In genomic region chr3:95013699-95014427, GRCm38 (mm10) we compare ENCODE assay signal across 8 mouse cellular contexts. TPM values are rescaled to one million over a fixed set of nuclear protein-coding genes. Genes with fewer than 3 reads are reported as not detected.
DNase-seq lines count a peak whose midpoint lies in the region; ATAC-seq lines count a peak whose summit lies in the region.

No protein-coding gene starts in this region.

- peaks cover 16% of the 10 kb centered on the region for H3K36me3 ChIP-seq in lung, embryonic 16.5 days (ENCODE audit: control insufficient read depth, insufficient read depth, low read length)
- peaks cover 37% of the 10 kb centered on the region for H3K36me3 ChIP-seq in heart, embryonic 15.5 days
- H3K36me3 ChIP-seq in limb, embryonic 15.5 days: peaks cover 37% of the 10 kb centered on the region
- H3K36me3 ChIP-seq in stomach, embryonic 14.5 days (ENCODE audit: control insufficient read depth, insufficient read depth, low read length): peaks cover 33% of the 10 kb centered on the region

- peak overlapping the region; percentile 90 for H3K4me2 ChIP-seq in lung, embryonic 16.5 days (ENCODE audit: low read depth, low read length)
- peak overlapping the region; percentile 87 for H3K4me2 ChIP-seq in heart, embryonic 15.5 days
- H3K4me2 ChIP-seq in limb, embryonic 15.5 days: peak overlapping the region; percentile 81
- H3K4me2 ChIP-seq in stomach, embryonic 14.5 days (replicated peaks; ENCODE audit: low read depth, low read length): peak overlapping the region; percentile 94

- no peak for ATAC-seq in lung, embryonic 16.5 days (ENCODE audit: low read depth)
- no peak for ATAC-seq in heart, embryonic 15.5 days (replicated peaks; ENCODE audit: insufficient number of reproducible peaks, insufficient read depth, low FRiP score, low read depth)
- ATAC-seq in limb, embryonic 15.5 days (ENCODE audit: insufficient number of reproducible peaks, low FRiP score, low TSS enrichment, low read depth): no peak
- no peak for ATAC-seq in stomach, embryonic 14.5 days (ENCODE audit: insufficient number of reproducible peaks, insufficient read depth, low FRiP score, low read depth)

- peak overlapping the region; percentile 70 for H3K9ac ChIP-seq in lung, embryonic 16.5 days (ENCODE audit: low read length)
- peak overlapping the region; percentile 80 for H3K9ac ChIP-seq in heart, embryonic 15.5 days
- H3K9ac ChIP-seq in limb, embryonic 15.5 days: peak overlapping the region; percentile 77
- peak overlapping the region; percentile 59 for H3K9ac ChIP-seq in stomach, embryonic 14.5 days (replicated peaks; ENCODE audit: low read depth, low read length)

- DNase-seq in lung, postnatal 10 days: no peak
- peak; percentile 69 to 75 for DNase-seq in cerebellum, adult 18-20 months
- DNase-seq in adrenal gland, adult 8-10 months: no peak
- DNase-seq in adrenal gland, postnatal 36 days: no peak

- H3K27ac ChIP-seq in lung, embryonic 16.5 days (ENCODE audit: low read length): peak overlapping the region; percentile 43; the same call in 1 of the 2 replicates
- peak overlapping the region; percentile 90 for H3K27ac ChIP-seq in heart, embryonic 15.5 days
- H3K27ac ChIP-seq in limb, embryonic 15.5 days: peak overlapping the region; percentile 99
- peak overlapping the region; percentile 82; the same call in 1 of the 2 replicates for H3K27ac ChIP-seq in stomach, embryonic 14.5 days (ENCODE audit: low read length)

- 14% methylated on average over 13 of the region's 13 CpGs for WGBS in lung, embryonic 16.5 days
- WGBS in heart, embryonic 15.5 days: 17% methylated on average over 13 of the region's 13 CpGs
- 13% methylated on average over 13 of the region's 13 CpGs for WGBS in limb, embryonic 15.5 days
- WGBS in stomach, embryonic 14.5 days: 11% methylated on average over 13 of the region's 13 CpGs

- H3K9me3 ChIP-seq in lung, embryonic 16.5 days (ENCODE audit: control insufficient read depth, low read length): no peaks in the 10 kb centered on the region
- H3K9me3 ChIP-seq in heart, embryonic 15.5 days (replicated peaks): no peaks in the 10 kb centered on the region
- no peaks in the 10 kb centered on the region for H3K9me3 ChIP-seq in limb, embryonic 15.5 days
- H3K9me3 ChIP-seq in stomach, embryonic 14.5 days (ENCODE audit: control insufficient read depth, low read depth, low read length): no peaks in the 10 kb centered on the region

- H3K4me1 ChIP-seq in lung, embryonic 16.5 days (replicated peaks; ENCODE audit: control insufficient read depth, insufficient read depth, low read length): peaks cover 16% of the 10 kb centered on the region
- peaks cover 23% of the 10 kb centered on the region for H3K4me1 ChIP-seq in heart, embryonic 15.5 days (replicated peaks)
- H3K4me1 ChIP-seq in limb, embryonic 15.5 days: peaks cover 22% of the 10 kb centered on the region
- peaks cover 17% of the 10 kb centered on the region for H3K4me1 ChIP-seq in stomach, embryonic 14.5 days (ENCODE audit: control insufficient read depth, insufficient read depth, low read length)

- peak overlapping the region; percentile 72 for H3K4me3 ChIP-seq in lung, embryonic 16.5 days (ENCODE audit: low read length)
- H3K4me3 ChIP-seq in heart, embryonic 15.5 days: peak overlapping the region; percentile 95
- H3K4me3 ChIP-seq in limb, embryonic 15.5 days: peak overlapping the region; percentile 91
- H3K4me3 ChIP-seq in stomach, embryonic 14.5 days (ENCODE audit: low read depth, low read length): peak overlapping the region; percentile 82

- no peaks in the 10 kb centered on the region for H3K27me3 ChIP-seq in lung, embryonic 16.5 days (ENCODE audit: control insufficient read depth, insufficient read depth, low read depth, low read length)
- H3K27me3 ChIP-seq in heart, embryonic 15.5 days: no peaks in the 10 kb centered on the region
- H3K27me3 ChIP-seq in limb, embryonic 15.5 days: no peaks in the 10 kb centered on the region
- no peaks in the 10 kb centered on the region for H3K27me3 ChIP-seq in stomach, embryonic 14.5 days (ENCODE audit: control insufficient read depth, insufficient read depth, low read length)

RNA-seq across cellular contexts. Expression of gene Zfp687, which starts 1.4 kb away (rescaled TPM):
- polyA plus RNA-seq in lung, embryonic 16.5 days (2015; fragmentation: Nextera tagmentation; extraction: Ambion mirVana): 23.3 and 23.6 TPM in 2 replicates
- 12.3 and 18.3 TPM in 2 replicates for polyA plus RNA-seq in heart, embryonic 15.5 days (2015; fragmentation: Nextera tagmentation; extraction: Ambion mirVana)
- polyA plus RNA-seq in limb, embryonic 15.5 days (2015; fragmentation: Nextera tagmentation; extraction: Ambion mirVana): 16.8 and 20.2 TPM in 2 replicates
- polyA plus RNA-seq in stomach, embryonic 14.5 days (2014; fragmentation: Nextera tagmentation; extraction: Ambion mirVana): 30.3 and 34.9 TPM in 2 replicates
- 10 to 100 TPM; 33.8 to 57.6 (median 46.8) TPM for total RNA-seq in adrenal gland, adult 8-10 months (2022)
- 10 to 100 TPM; 23.1 to 37.7 TPM for total RNA-seq in adrenal gland, postnatal 36 days (2021)

RNA-seq across cellular contexts. Expression of gene Psmd4, which starts 28.6 kb away (rescaled TPM):
- polyA plus RNA-seq in lung, embryonic 16.5 days (2015; fragmentation: Nextera tagmentation; extraction: Ambion mirVana): 223 and 224 TPM in 2 replicates
- polyA plus RNA-seq in heart, embryonic 15.5 days (2015; fragmentation: Nextera tagmentation; extraction: Ambion mirVana): 168 and 198 TPM in 2 replicates
- 253 and 271 TPM in 2 replicates for polyA plus RNA-seq in limb, embryonic 15.5 days (2015; fragmentation: Nextera tagmentation; extraction: Ambion mirVana)
- 229 and 231 TPM in 2 replicates for polyA plus RNA-seq in stomach, embryonic 14.5 days (2014; fragmentation: Nextera tagmentation; extraction: Ambion mirVana)
- total RNA-seq in adrenal gland, adult 8-10 months (2022): 100 to 1,000 TPM; 219 to 265 (median 258) TPM
- total RNA-seq in adrenal gland, postnatal 36 days (2021): 100 to 1,000 TPM; 284 to 331 TPM

RNA-seq across cellular contexts. Expression of gene Pi4kb, which starts 39.3 kb away (rescaled TPM):
- 25.1 and 25.7 TPM in 2 replicates for polyA plus RNA-seq in lung, embryonic 16.5 days (2015; fragmentation: Nextera tagmentation; extraction: Ambion mirVana)
- 14.7 and 20.8 TPM in 2 replicates for polyA plus RNA-seq in heart, embryonic 15.5 days (2015; fragmentation: Nextera tagmentation; extraction: Ambion mirVana)
- 26.8 and 29.1 TPM in 2 replicates for polyA plus RNA-seq in limb, embryonic 15.5 days (2015; fragmentation: Nextera tagmentation; extraction: Ambion mirVana)
- polyA plus RNA-seq in stomach, embryonic 14.5 days (2014; fragmentation: Nextera tagmentation; extraction: Ambion mirVana): 24.7 and 32.8 TPM in 2 replicates
- 10 to 100 TPM; 59.3 to 87.5 (median 74.9) TPM for total RNA-seq in adrenal gland, adult 8-10 months (2022)
- total RNA-seq in adrenal gland, postnatal 36 days (2021): 10 to 100 TPM; 61.8 to 62.9 TPM

RNA-seq across cellular contexts. Expression of gene Rfx5, which starts 60.0 kb away (rescaled TPM):
- polyA plus RNA-seq in lung, embryonic 16.5 days (2015; fragmentation: Nextera tagmentation; extraction: Ambion mirVana): 8.9 and 10.0 TPM in 2 replicates
- polyA plus RNA-seq in heart, embryonic 15.5 days (2015; fragmentation: Nextera tagmentation; extraction: Ambion mirVana): 3.6 and 6.8 TPM in 2 replicates
- polyA plus RNA-seq in limb, embryonic 15.5 days (2015; fragmentation: Nextera tagmentation; extraction: Ambion mirVana): 8.0 and 8.2 TPM in 2 replicates
- polyA plus RNA-seq in stomach, embryonic 14.5 days (2014; fragmentation: Nextera tagmentation; extraction: Ambion mirVana): 12.8 and 14.5 TPM in 2 replicates
- 10 to 100 TPM; 27.2 to 56.5 (median 40.3) TPM for total RNA-seq in adrenal gland, adult 8-10 months (2022)
- total RNA-seq in adrenal gland, postnatal 36 days (2021): 10 to 100 TPM; 24.0 to 24.6 TPM

Comparison
In these comparisons a context has a peak if more than half of its experiments do, and no peak if none do; other contexts are left out.
1. H3K27ac ChIP-seq: peak in every context shown above with its lines; median percentile 99 in limb, embryonic 15.5 days; 90 in heart, embryonic 15.5 days; 82 in stomach, embryonic 14.5 days; 43 in lung, embryonic 16.5 days.
2. DNase-seq: peak in cerebellum, adult 18-20 months (2 of 2); none in lung, postnatal 10 days (single experiment), adrenal gland, adult 8-10 months (single experiment) and adrenal gland, postnatal 36 days (0 of 2).
3. Peak in every context shown above with its lines, with median percentiles within 50 percentile points of each other: H3K4me2 ChIP-seq, H3K4me3 ChIP-seq and H3K9ac ChIP-seq.